Mouse (Mus musculus) megakaryocyte, embryonic 14.5 days (primary cell): ENCODE data around the gene Psma6.

ENCODE experiments used
- FLI1 ChIP-seq: IDR thresholded peaks from 2 replicates; pipeline ENCODE4 v1.6.1; 2012; ENCODE audit warnings: low read length, inconsistent platforms, mixed read lengths
- GATA1 ChIP-seq: IDR thresholded peaks from 3 replicates; pipeline ENCODE4 v1.6.1; 2012; ENCODE audit warnings: mixed read lengths, low read length, inconsistent platforms, borderline replicate concordance

GRCm38 (mm10) chr12:55343998-55344397 is 40.0 kb upstream of the Psma6 start:
- no peak for TF ChIP-seq GATA1
- TF ChIP-seq FLI1: no peak
